Mouse (Mus musculus): ENCODE results near the gene Sprr2a3.
"Not testable (repeated sequence)": the region's sequence is repeated elsewhere in the genome, so short reads cannot be mapped to it uniquely, and the experiment has no call there.

The Sprr2a3 gene

GRCm38 (mm10) chr3:92285101-92285500 is at the start of gene Sprr2a3:
TSS of gene Sprr2a3 (plus strand) at chr3:92285417.
- DNase-seq (ENCODE audit: low read depth) = not testable (repeated sequence)

- not testable (repeated sequence) for DNase-seq (ENCODE audit: low read depth)
These were observed 48.6 kb upstream of the Sprr2a3 start for GRCm38 (mm10) chr3:92236463-92237189.

GRCm38 (mm10) chr3:92238736-92239135 is 46.5 kb upstream of the Sprr2a3 start:
- not testable (repeated sequence) for DNase-seq (ENCODE audit: low read depth)

GRCm38 (mm10) chr3:92239197-92239596 is 46.0 kb upstream of the Sprr2a3 start:
- not testable (repeated sequence) for DNase-seq (ENCODE audit: low read depth)

- DNase-seq (ENCODE audit: low read depth) = not testable (repeated sequence)
These were observed 40.4 kb upstream of the Sprr2a3 start for GRCm38 (mm10) chr3:92244833-92245232.

GRCm38 (mm10) chr3:92246245-92246644 is 39.0 kb upstream of the Sprr2a3 start:
- DNase-seq (ENCODE audit: low read depth) = not testable (repeated sequence)

- not testable (repeated sequence) for DNase-seq (ENCODE audit: low read depth)
These were observed 36.7 kb upstream of the Sprr2a3 start for GRCm38 (mm10) chr3:92248494-92248893.

GRCm38 (mm10) chr3:92250450-92250849 is 34.8 kb upstream of the Sprr2a3 start:
- DNase-seq (ENCODE audit: low read depth) = not testable (repeated sequence)

GRCm38 (mm10) chr3:92253860-92254259 is 31.4 kb upstream of the Sprr2a3 start:
- not testable (repeated sequence) for DNase-seq (ENCODE audit: low read depth)

- DNase-seq (ENCODE audit: low read depth) = not testable (repeated sequence)
These were observed 26.7 kb upstream of the Sprr2a3 start for GRCm38 (mm10) chr3:92258526-92258925.

GRCm38 (mm10) chr3:92263462-92263861 is 21.8 kb upstream of the Sprr2a3 start:
- not testable (repeated sequence) for DNase-seq (ENCODE audit: low read depth)

- not testable (repeated sequence) for DNase-seq (ENCODE audit: low read depth)
These were observed 13.7 kb upstream of the Sprr2a3 start for GRCm38 (mm10) chr3:92271414-92271985.

- not testable (repeated sequence) for DNase-seq (ENCODE audit: low read depth)
These were observed 11.7 kb upstream of the Sprr2a3 start for GRCm38 (mm10) chr3:92273504-92273903.

GRCm38 (mm10) chr3:92274018-92274417 is 11.2 kb upstream of the Sprr2a3 start:
- not testable (repeated sequence) for DNase-seq (ENCODE audit: low read depth)

GRCm38 (mm10) chr3:92279663-92280062 is 5.6 kb upstream of the Sprr2a3 start:
- not testable (repeated sequence) for DNase-seq (ENCODE audit: low read depth)

- not testable (repeated sequence) for DNase-seq (ENCODE audit: low read depth)
These were observed 4.1 kb upstream of the Sprr2a3 start for GRCm38 (mm10) chr3:92280963-92281606.

- not testable (repeated sequence) for DNase-seq (ENCODE audit: low read depth)
These were observed 3.3 kb downstream of the Sprr2a3 start for GRCm38 (mm10) chr3:92288489-92288888.

- DNase-seq (ENCODE audit: low read depth) = no peak
These were observed 22.2 kb downstream of the Sprr2a3 start for GRCm38 (mm10) chr3:92307406-92307805.

GRCm38 (mm10) chr3:92316320-92316719 is 31.1 kb downstream of the Sprr2a3 start, which contains the start of gene Sprr2b:
TSS of gene Sprr2b (plus strand) at chr3:92316620.
- DNase-seq (ENCODE audit: low read depth) = no peak

GRCm38 (mm10) chr3:92317384-92317783 is 32.2 kb downstream of the Sprr2a3 start:
- no peak for DNase-seq (ENCODE audit: low read depth)

GRCm38 (mm10) chr3:92336278-92336677 is 51.1 kb downstream of the Sprr2a3 start:
- DNase-seq (ENCODE audit: low read depth) = no peak

GRCm38 (mm10) chr3:92338840-92339239 is 53.6 kb downstream of the Sprr2a3 start, which contains the start of gene Sprr2d:
TSS of gene Sprr2d (plus strand) at chr3:92339140.
- DNase-seq (ENCODE audit: low read depth) = no peak

Measured in naive thymus-derived CD4-positive, alpha-beta T cell, adult 2 months (primary cell).